Mouse (Mus musculus) splenic B cell, adult 2 months (primary cell): ENCODE measurements around the gene Amph.

Source experiments
- DNase-seq: peaks from one replicate; pipeline ENCODE4 v3.0.0-alpha.2; 2011; ENCODE audit warnings: low read depth, low spot score
- H3K27me3 ChIP-seq: 2 replicates; pipeline ENCODE4 v1.6.1; 2012; ENCODE audit warnings: mild to moderate bottlenecking, low read length, moderate library complexity, mixed read lengths; ENCODE audit not compliant: control insufficient read depth, poor library complexity, insufficient read depth, severe bottlenecking
- H3K36me3 ChIP-seq: 2 replicates; pipeline ENCODE4 v1.6.1; 2012; ENCODE audit warnings: mild to moderate bottlenecking, low read length, moderate library complexity, mixed read lengths; ENCODE audit not compliant: control insufficient read depth, poor library complexity, insufficient read depth, severe bottlenecking

The Amph gene

DNA sequence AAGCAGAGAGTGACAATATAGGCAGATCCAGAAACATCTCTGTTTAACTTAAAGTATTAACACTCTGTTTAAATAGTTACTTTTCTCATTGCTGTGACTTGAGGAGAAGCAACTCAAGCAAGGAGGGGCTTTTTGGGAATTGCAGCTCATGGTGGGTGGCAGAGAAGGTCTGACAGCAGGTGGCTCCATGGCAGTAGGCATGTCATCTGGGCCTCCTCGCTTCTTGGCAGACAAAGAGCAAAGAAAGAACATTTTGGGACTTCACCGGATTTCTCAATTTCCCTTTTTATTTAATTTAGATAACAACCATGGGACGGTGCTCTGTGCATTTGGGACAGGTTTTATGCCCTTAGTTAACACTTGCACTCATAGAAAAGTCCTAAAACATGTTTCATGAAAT lies 195.8 kb downstream of the Amph start:
- H3K27me3 ChIP-seq: no peaks in the 10 kb centered on the region

DNA sequence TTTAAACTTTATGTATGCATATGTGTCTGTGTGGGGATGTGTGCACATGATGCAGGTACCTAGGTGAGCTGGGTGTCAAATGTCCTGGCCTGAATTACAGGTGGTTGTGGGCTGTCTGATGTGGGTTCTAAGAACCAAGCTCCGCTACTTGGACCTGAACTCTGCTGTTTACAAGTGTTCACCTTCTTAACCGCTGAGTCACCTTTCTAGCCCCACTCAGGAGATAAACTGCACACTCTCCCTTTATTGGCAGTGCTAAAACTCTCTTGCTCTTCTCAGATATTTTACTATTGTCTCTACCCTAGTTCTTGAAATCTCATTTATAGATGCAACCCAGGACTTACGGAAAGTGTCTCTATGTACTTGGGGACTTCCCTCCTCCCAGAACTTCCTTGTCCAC lies 199.5 kb downstream of the Amph start:
- H3K36me3 ChIP-seq: no peaks in the 10 kb centered on the region
- no peaks in the 10 kb centered on the region for H3K27me3 ChIP-seq
- DNase-seq: no peak

More for the DNA sequence above, 195.8 kb downstream of the Amph start:
- no peaks in the 10 kb centered on the region for H3K36me3 ChIP-seq
- DNase-seq: no peak

DNA sequence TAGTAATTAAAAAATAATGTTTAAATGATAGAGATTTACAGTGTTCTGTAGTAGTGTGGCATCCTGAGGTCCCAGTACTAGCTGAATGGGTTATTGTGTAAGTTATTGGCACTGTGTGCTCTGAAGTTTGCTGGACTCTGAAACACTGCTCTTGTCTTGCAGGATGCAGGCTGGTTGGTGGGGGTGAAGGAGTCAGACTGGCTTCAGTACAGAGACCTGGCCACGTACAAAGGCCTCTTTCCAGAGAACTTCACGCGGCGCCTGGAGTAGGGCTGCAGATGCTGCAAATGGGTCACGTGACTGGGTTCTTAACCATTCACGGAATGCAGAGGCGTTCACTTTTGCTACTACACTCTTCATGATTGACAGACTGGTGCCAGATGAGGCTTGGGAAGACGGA lies 201.6 kb downstream of the Amph start:
- Histone ChIP-seq H3K27me3 (no peaks in the 10 kb centered on the region), H3K36me3 (no peaks in the 10 kb centered on the region)
- DNase-seq: no peak

- DNase-seq: no peak
- Histone ChIP-seq H3K36me3 (no peaks in the 10 kb centered on the region), H3K27me3 (no peaks in the 10 kb centered on the region)
These were observed 202.7 kb downstream of the Amph start for GRCm38 (mm10) chr13:19150438-19151301.

DNA sequence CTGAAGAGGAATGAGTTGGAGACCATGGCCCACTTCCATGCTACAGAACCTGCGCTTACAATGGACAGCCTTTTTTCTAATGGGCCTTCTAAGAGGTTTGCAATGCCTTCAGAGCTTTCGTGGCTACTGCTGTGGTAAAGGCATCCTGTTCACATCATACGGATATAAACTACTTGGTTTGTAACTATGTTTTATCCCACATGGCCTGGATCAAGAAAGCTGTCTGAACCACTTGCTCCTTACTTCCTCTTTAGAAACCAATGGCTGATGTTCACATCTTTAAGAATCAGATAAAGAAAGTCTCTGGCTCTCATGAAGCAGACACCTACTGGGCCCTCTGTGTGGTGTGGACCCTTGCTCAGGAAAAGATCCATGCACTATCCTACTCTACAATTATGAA lies 204.1 kb downstream of the Amph start:
- no peaks in the 10 kb centered on the region for H3K27me3 ChIP-seq
- DNase-seq: no peak
- no peaks in the 10 kb centered on the region for H3K36me3 ChIP-seq

DNA sequence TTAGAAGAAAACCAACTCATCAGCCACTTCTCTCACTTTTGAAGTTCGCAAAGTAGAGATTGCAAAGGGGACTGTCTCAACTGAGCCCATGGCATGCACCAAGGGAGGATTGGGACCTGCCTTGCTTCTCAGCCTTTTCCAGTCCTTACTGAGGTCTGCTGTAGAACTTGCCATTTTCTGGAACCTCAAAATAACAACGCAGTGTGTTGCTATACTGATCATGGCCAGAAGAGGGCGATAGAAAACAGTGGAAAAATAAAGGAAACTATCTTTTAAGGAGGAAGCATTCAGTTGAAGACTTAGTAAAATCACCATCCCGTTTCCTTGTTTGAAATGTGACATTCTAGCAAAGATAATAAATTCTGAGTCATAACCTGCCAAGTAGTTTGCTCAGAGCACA lies 210.5 kb downstream of the Amph start:
- peak; percentile 37 for DNase-seq
- Histone ChIP-seq H3K27me3 (no peaks in the 10 kb centered on the region), H3K36me3 (no peaks in the 10 kb centered on the region)

DNA sequence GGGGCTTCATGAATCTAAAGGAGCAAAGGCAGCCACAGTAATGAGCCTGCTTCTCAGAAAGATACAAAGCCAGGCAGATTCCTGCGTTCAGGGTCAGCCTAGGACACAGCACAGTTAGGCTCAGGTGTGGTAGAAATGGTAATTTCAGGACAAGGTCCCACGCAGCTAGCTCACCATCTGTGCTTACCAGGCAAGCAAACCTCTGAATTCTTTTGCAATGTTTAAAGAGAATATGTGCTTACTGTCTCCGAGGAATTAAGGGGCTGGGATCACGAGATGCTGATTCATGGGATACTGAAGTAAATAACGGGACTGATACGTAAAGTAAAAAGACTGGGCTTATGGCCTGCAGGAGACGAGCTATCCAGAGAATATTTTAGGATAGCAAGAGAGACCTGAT lies 212.6 kb downstream of the Amph start:
- H3K36me3 ChIP-seq: no peaks in the 10 kb centered on the region

GRCm38 (mm10) chr13:19161111-19161510 lies 213.1 kb downstream of the Amph start:
- Histone ChIP-seq H3K36me3 (no peaks in the 10 kb centered on the region), H3K27me3 (no peaks in the 10 kb centered on the region)
- DNase-seq: no peak

More for the DNA sequence above, 212.6 kb downstream of the Amph start:
- DNase-seq: no peak
- H3K27me3 ChIP-seq: no peaks in the 10 kb centered on the region

DNA sequence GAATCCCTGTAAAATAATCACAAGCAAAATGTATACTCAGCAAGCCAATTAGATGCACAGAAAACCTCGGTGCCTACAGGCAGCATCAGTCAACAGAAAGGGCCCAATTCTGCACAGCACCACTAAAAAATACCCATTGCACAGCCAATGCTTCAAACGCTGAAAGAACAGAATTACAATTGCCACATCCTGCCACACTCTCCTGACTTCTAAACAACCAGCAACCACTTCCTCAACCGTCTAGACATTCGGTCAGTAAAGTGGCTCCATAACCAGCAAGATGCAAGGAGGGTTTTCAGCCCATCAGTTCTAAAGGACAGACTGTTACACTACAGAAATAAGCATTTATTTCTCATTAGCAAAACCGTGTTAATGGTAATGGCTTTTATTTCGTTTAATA lies 214.1 kb downstream of the Amph start:
- DNase-seq: no peak
- H3K36me3 ChIP-seq: no peaks in the 10 kb centered on the region
- H3K27me3 ChIP-seq: no peaks in the 10 kb centered on the region

DNA sequence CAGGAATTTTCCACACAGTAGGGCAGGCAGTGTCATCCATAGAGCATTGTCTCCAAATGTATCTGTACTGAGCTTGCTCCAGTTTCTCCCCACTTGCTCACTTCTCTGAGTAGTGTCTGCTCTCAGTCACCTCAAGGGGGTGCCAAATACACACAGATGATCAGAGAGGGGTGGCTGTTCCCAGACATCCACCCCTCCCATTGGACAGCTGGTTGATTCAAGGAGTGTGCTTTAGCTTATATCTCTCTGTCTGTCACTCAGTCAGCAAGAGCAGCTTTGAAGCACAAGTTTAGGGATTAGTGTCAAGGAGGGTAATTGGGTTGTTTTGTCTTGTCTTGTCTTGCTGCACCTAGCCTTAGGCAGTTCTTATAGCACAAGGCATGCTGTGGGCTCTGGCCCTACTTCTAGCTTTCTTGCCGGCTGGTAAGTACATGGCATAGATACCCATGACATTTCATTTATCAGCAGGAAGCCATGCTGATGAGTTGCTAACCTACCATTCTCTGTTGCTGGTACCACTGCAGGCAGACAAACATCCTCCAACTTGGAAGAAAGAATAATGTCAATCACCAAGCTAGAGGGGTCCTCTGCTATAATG lies 229.8 kb downstream of the Amph start:
- DNase-seq: peak; percentile 67
- H3K27me3 ChIP-seq: no peaks in the 10 kb centered on the region
- no peaks in the 10 kb centered on the region for H3K36me3 ChIP-seq

GRCm38 (mm10) chr13:19178351-19178750 lies 230.3 kb downstream of the Amph start:
- Histone ChIP-seq H3K27me3 (no peaks in the 10 kb centered on the region), H3K36me3 (no peaks in the 10 kb centered on the region)
- no peak for DNase-seq

DNA sequence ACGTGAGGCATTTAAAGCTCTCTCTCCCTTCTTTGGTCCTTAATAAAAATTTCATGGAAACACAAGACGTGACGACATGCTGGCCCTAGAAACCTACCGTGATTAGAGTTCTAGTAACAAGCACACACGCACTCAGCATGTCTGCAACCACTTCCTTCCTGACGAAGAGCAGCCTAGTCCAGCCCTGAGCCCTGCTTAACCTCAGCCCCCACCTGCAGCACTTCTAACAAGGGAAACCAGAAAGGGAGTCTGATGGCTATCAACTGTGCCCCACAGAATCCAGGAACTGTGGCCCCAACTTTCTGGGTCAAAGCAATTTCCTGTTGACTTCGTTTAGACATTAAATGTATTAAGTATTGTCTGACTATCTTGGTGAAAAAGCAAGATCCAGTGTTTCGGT lies 234.3 kb downstream of the Amph start:
- DNase-seq: peak; percentile 32
- no peaks in the 10 kb centered on the region for H3K27me3 ChIP-seq
- no peaks in the 10 kb centered on the region for H3K36me3 ChIP-seq

DNA sequence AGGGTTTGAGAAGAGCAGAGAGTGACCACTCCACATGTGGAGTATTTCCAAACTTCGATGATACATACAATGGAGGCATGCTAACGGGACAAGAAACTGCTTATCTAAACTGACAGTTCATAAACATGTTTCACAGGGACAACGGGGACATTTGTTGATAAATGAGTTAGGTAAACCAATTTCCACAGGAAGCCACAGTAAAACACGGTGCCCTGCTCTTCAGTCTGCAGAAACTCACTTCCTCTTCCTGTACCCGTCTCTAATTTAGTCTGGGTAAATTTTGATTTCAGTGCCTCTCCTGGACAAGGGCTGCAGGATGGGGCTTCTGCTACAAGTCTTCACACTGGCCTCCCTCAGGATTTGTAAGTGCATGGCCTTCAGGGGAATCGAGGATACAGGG lies 242.0 kb downstream of the Amph start:
- Histone ChIP-seq H3K27me3 (no peaks in the 10 kb centered on the region), H3K36me3 (no peaks in the 10 kb centered on the region)
- peak; percentile 25 for DNase-seq

DNA sequence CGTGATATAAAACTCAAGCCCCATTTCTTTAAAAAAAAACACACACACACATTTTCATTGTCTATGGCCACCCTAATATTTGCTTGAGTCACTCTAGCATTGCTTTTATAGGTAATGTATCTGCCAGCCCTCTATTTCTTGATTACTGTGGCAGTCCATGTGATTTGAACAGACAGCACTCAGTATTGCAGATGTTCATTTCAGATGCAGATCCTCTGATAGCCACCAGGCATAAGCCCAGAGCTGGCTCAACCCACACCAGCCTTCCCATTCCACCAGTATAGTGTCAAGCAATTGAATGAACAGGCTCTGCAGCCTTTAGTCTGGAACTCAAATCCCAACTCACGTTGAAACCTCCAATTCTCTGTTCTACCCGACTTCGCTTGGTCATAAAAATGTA lies 246.8 kb downstream of the Amph start:
- H3K36me3 ChIP-seq: no peaks in the 10 kb centered on the region
- DNase-seq: no peak
- no peaks in the 10 kb centered on the region for H3K27me3 ChIP-seq

GRCm38 (mm10) chr13:19195456-19195855 lies 247.5 kb downstream of the Amph start:
- no peak for DNase-seq
- Histone ChIP-seq H3K27me3 (no peaks in the 10 kb centered on the region), H3K36me3 (no peaks in the 10 kb centered on the region)
